Comparison of ENCODE assay signal across 10 mouse cellular contexts in genomic region chr6:30617959-30618590, GRCm38 (mm10). TPM values are rescaled to one million over a fixed set of nuclear protein-coding genes. Genes with fewer than 3 reads are reported as not detected.
DNase-seq lines count a peak whose midpoint lies in the region; ATAC-seq lines count a peak whose summit lies in the region.
"Had no signal": no experiment of that assay in that cellular context is flagged by ENCODE, and none has a peak within 500 bp of the region (broad histone marks: within the 10 kb centered on the region; RNA-seq: fewer than 3 reads in every experiment).

No protein-coding gene starts in this region.

- no peaks in the 10 kb centered on the region for H3K36me3 ChIP-seq in forebrain, embryonic 15.5 days
- no peaks in the 10 kb centered on the region for H3K36me3 ChIP-seq in midbrain, embryonic 15.5 days (replicated peaks)
- H3K36me3 ChIP-seq: G1E had no signal

- DNase-seq in gastrocnemius, adult 18-20 months (ENCODE audit: low spot score), result peak; percentile 13
- no peak for DNase-seq in gastrocnemius, adult 8-10 months (ENCODE audit: low spot score in 2 of 2)
- peak; percentile 67 for DNase-seq in Muller cell, postnatal 12 days (ENCODE audit: inconsistent ontology term)
- DNase-seq in layer of hippocampus, adult 9-11 months, result peak; percentile 80
- DNase-seq in spleen, postnatal 14 days (ENCODE audit: low spot score in 2 of 2), result no peak

- ATAC-seq in forebrain, embryonic 15.5 days (replicated peaks), result peak; percentile 93
- peak; percentile 93 for ATAC-seq in midbrain, embryonic 15.5 days (replicated peaks)
- no peak for ATAC-seq in cerebellum, adult (ENCODE audit: insufficient number of reproducible peaks, low FRiP score, low TSS enrichment)

- no peaks in the 10 kb centered on the region for H3K27me3 ChIP-seq in forebrain, embryonic 15.5 days
- no peaks in the 10 kb centered on the region for H3K27me3 ChIP-seq in midbrain, embryonic 15.5 days (replicated peaks)

- H3K9ac ChIP-seq in forebrain, embryonic 15.5 days (replicated peaks), result peak overlapping the region; percentile 44; the same call in 1 of the 2 replicates
- peak overlapping the region; percentile 37; the same call in 1 of the 2 replicates for H3K9ac ChIP-seq in midbrain, embryonic 15.5 days

- peak overlapping the region; percentile 35 for H3K4me3 ChIP-seq in forebrain, embryonic 15.5 days
- H3K4me3 ChIP-seq in midbrain, embryonic 15.5 days, result peak overlapping the region; percentile 26

- peak overlapping the region; percentile 90 for H3K27ac ChIP-seq in forebrain, embryonic 15.5 days (replicated peaks)
- H3K27ac ChIP-seq in midbrain, embryonic 15.5 days, result peak overlapping the region; percentile 89

- peak overlapping the region; percentile 57 for H3K4me2 ChIP-seq in forebrain, embryonic 15.5 days (replicated peaks)
- H3K4me2 ChIP-seq in midbrain, embryonic 15.5 days, result peak overlapping the region; percentile 56

- H3K4me1 ChIP-seq in forebrain, embryonic 15.5 days, result peaks cover 44% of the 10 kb centered on the region
- H3K4me1 ChIP-seq in midbrain, embryonic 15.5 days, result peaks cover 41% of the 10 kb centered on the region

- H3K9me3 ChIP-seq in forebrain, embryonic 15.5 days, result no peaks in the 10 kb centered on the region
- no peaks in the 10 kb centered on the region for H3K9me3 ChIP-seq in midbrain, embryonic 15.5 days
- H3K9me3 ChIP-seq: G1E had no signal

- 1% methylated on average over 18 of the region's 18 CpGs for WGBS in forebrain, embryonic 15.5 days
- 2% methylated on average over 18 of the region's 18 CpGs for WGBS in midbrain, embryonic 15.5 days

RNA-seq across cellular contexts. Expression of gene Cpa5, which starts 7.3 kb away (rescaled TPM):
- total RNA-seq in gastrocnemius, adult 18-20 months (2021), result not detected
- not detected for total RNA-seq in gastrocnemius, adult 8-10 months (2022)
- 0.13 TPM in 1 of 2 replicates, not detected in the other for polyA plus RNA-seq in forebrain, embryonic 15.5 days (2015; fragmentation: Nextera tagmentation; extraction: Ambion mirVana)
- polyA plus RNA-seq in midbrain, embryonic 15.5 days (2015; fragmentation: Nextera tagmentation; extraction: Ambion mirVana), result not detected in 2 replicates
- total RNA-seq: G1E; liver, adult 2 months had no signal
- polyA plus RNA-seq: G1E; liver, adult 2 months had no signal

RNA-seq across cellular contexts. Expression of gene Cpa1, which starts 20.9 kb away (rescaled TPM):
- not detected for total RNA-seq in gastrocnemius, adult 18-20 months (2021)
- not detected for total RNA-seq in gastrocnemius, adult 8-10 months (2022)
- polyA plus RNA-seq in forebrain, embryonic 15.5 days (2015; fragmentation: Nextera tagmentation; extraction: Ambion mirVana), result 0.48 and 0.61 TPM in 2 replicates
- 0.63 and 0.89 TPM in 2 replicates for polyA plus RNA-seq in midbrain, embryonic 15.5 days (2015; fragmentation: Nextera tagmentation; extraction: Ambion mirVana)
- total RNA-seq: G1E had no signal
- polyA plus RNA-seq: G1E had no signal

RNA-seq across cellular contexts. Expression of gene Cpa4, which starts 49.9 kb away (rescaled TPM):
- not detected for total RNA-seq in gastrocnemius, adult 18-20 months (2021)
- not detected for total RNA-seq in gastrocnemius, adult 8-10 months (2022)
- polyA plus RNA-seq in forebrain, embryonic 15.5 days (2015; fragmentation: Nextera tagmentation; extraction: Ambion mirVana), result 1.9 and 2.0 TPM in 2 replicates
- polyA plus RNA-seq in midbrain, embryonic 15.5 days (2015; fragmentation: Nextera tagmentation; extraction: Ambion mirVana), result 1.0 and 1.5 TPM in 2 replicates
- total RNA-seq: liver, adult 2 months had no signal
- polyA plus RNA-seq: G1E; liver, adult 2 months had no signal

Comparison
In these comparisons a context has a peak if more than half of its experiments do, and no peak if none do; other contexts are left out.
1. DNase-seq: peak in gastrocnemius, adult 18-20 months (single experiment), Muller cell, postnatal 12 days (single experiment) and layer of hippocampus, adult 9-11 months (single experiment); none in gastrocnemius, adult 8-10 months (0 of 2) and spleen, postnatal 14 days (0 of 2).